7 mouse cellular contexts compared by ENCODE assay signal in genomic region chr9:58202676-58203453, GRCm38 (mm10). TPM values are rescaled to one million over a fixed set of nuclear protein-coding genes. Genes with fewer than 3 reads are reported as not detected.
DNase-seq lines count a peak whose midpoint lies in the region; ATAC-seq and TF ChIP-seq lines count a peak whose summit lies in the region.

No protein-coding gene starts in this region.

- peaks cover 14% of the 10 kb centered on the region for H3K9me3 ChIP-seq in E14TG2a.4 (ENCODE audit: low read length)
- H3K9me3 ChIP-seq in hindbrain, embryonic 11.5 days (ENCODE audit: control insufficient read depth, low read length), result no peaks in the 10 kb centered on the region
- no peaks in the 10 kb centered on the region for H3K9me3 ChIP-seq in midbrain, embryonic 13.5 days
- no peaks in the 10 kb centered on the region for H3K9me3 ChIP-seq in intestine, embryonic 15.5 days

- H3K4me3 ChIP-seq in E14TG2a.4 (replicated peaks; ENCODE audit: low read length), result peak overlapping the region; percentile 76
- H3K4me3 ChIP-seq in hindbrain, embryonic 11.5 days (ENCODE audit: low read depth, low read length), result no peak overlapping the region
- H3K4me3 ChIP-seq in midbrain, embryonic 13.5 days (replicated peaks), result peak overlapping the region; percentile 49
- no peak overlapping the region for H3K4me3 ChIP-seq in intestine, embryonic 15.5 days (replicated peaks)

- DNase-seq in brain, adult 2 months (ENCODE audit: low read depth, low spot score), result peak; percentile 85
- peak; percentile 48 for DNase-seq in hindbrain, embryonic 11.5 days (ENCODE audit: low spot score)
- DNase-seq in liver, result no peak

- H3K9ac ChIP-seq in hindbrain, embryonic 11.5 days (ENCODE audit: low read depth, low read length), result no peak overlapping the region; the same call in 1 of the 2 replicates
- H3K9ac ChIP-seq in midbrain, embryonic 13.5 days (replicated peaks), result peak overlapping the region; percentile 80
- H3K9ac ChIP-seq in intestine, embryonic 15.5 days, result no peak overlapping the region

- peaks cover 61% of the 10 kb centered on the region for H3K27me3 ChIP-seq in E14TG2a.4 (ENCODE audit: insufficient read depth, low read length)
- peaks cover 68% of the 10 kb centered on the region for H3K27me3 ChIP-seq in hindbrain, embryonic 11.5 days (ENCODE audit: control insufficient read depth, insufficient read depth, low read length)
- peaks cover 66% of the 10 kb centered on the region for H3K27me3 ChIP-seq in midbrain, embryonic 13.5 days
- peaks cover 62% of the 10 kb centered on the region for H3K27me3 ChIP-seq in intestine, embryonic 15.5 days (replicated peaks)

- H3K4me1 ChIP-seq in E14TG2a.4 (replicated peaks; ENCODE audit: low read depth, low read length), result peaks cover 82% of the 10 kb centered on the region
- peaks cover 15% of the 10 kb centered on the region for H3K4me1 ChIP-seq in hindbrain, embryonic 11.5 days (replicated peaks; ENCODE audit: control insufficient read depth, insufficient read depth, low read length)
- H3K4me1 ChIP-seq in midbrain, embryonic 13.5 days (replicated peaks), result peaks cover 77% of the 10 kb centered on the region
- H3K4me1 ChIP-seq in intestine, embryonic 15.5 days (replicated peaks), result peaks cover 32% of the 10 kb centered on the region

- peak overlapping the region; percentile 45 for H3K27ac ChIP-seq in hindbrain, embryonic 11.5 days (ENCODE audit: low read depth, low read length)
- H3K27ac ChIP-seq in midbrain, embryonic 13.5 days, result peak overlapping the region; percentile 93
- no peak overlapping the region for H3K27ac ChIP-seq in intestine, embryonic 15.5 days

- no peak for TF ChIP-seq CTCF in E14TG2a.4 (conservative IDR thresholded peaks at IDR 0.05; ENCODE audit: low read length)

- 4% methylated on average over 14 of the region's 14 CpGs for WGBS in hindbrain, embryonic 11.5 days
- 1% methylated on average over 14 of the region's 14 CpGs for WGBS in midbrain, embryonic 13.5 days
- WGBS in intestine, embryonic 15.5 days, result 5% methylated on average over 14 of the region's 14 CpGs

- no peak for ATAC-seq in hindbrain, embryonic 11.5 days (ENCODE audit: low FRiP score)
- no peak for ATAC-seq in midbrain, embryonic 13.5 days
- no peak for ATAC-seq in megakaryocyte-erythroid progenitor cell, adult 5-6 weeks (replicated peaks; ENCODE audit: low FRiP score, low TSS enrichment, poor library complexity, severe bottlenecking)
- no peak for ATAC-seq in intestine, embryonic 15.5 days

- H3K4me2 ChIP-seq in hindbrain, embryonic 11.5 days (replicated peaks; ENCODE audit: low read depth, low read length), result peak overlapping the region; percentile 36
- H3K4me2 ChIP-seq in midbrain, embryonic 13.5 days (replicated peaks), result peak overlapping the region; percentile 65
- H3K4me2 ChIP-seq in intestine, embryonic 15.5 days (replicated peaks), result no peak overlapping the region

- no peaks in the 10 kb centered on the region for H3K36me3 ChIP-seq in E14TG2a.4 (ENCODE audit: insufficient read depth, low read length)
- no peaks in the 10 kb centered on the region for H3K36me3 ChIP-seq in hindbrain, embryonic 11.5 days (ENCODE audit: control insufficient read depth, insufficient read depth, low read length)
- H3K36me3 ChIP-seq in midbrain, embryonic 13.5 days, result no peaks in the 10 kb centered on the region
- no peaks in the 10 kb centered on the region for H3K36me3 ChIP-seq in intestine, embryonic 15.5 days

RNA-seq across cellular contexts. Expression of gene Islr, which starts 1.2 kb away (rescaled TPM):
- polyA plus RNA-seq in hindbrain, embryonic 11.5 days (2014; fragmentation: Nextera tagmentation; extraction: Ambion mirVana), result 15.5 and 16.7 TPM in 2 replicates
- 21.4 and 25.3 TPM in 2 replicates for polyA plus RNA-seq in midbrain, embryonic 13.5 days (2015; fragmentation: Nextera tagmentation; extraction: Ambion mirVana)
- total RNA-seq in megakaryocyte-erythroid progenitor cell, adult 5-6 weeks (2014; fragmentation: Nextera tagmentation), result not detected in 2 replicates
- total RNA-seq in megakaryocyte-erythroid progenitor cell, adult 5-6 weeks (2017), result 0.27 TPM in 1 of 2 replicates, not detected in the other
- 83.4 and 84.8 TPM in 2 replicates for polyA plus RNA-seq in intestine, embryonic 15.5 days (2015; fragmentation: Nextera tagmentation; extraction: Ambion mirVana)

RNA-seq across cellular contexts. Expression of gene Islr2, which starts 1.3 kb away (rescaled TPM):
- polyA plus RNA-seq in hindbrain, embryonic 11.5 days (2014; fragmentation: Nextera tagmentation; extraction: Ambion mirVana), result 5.5 and 6.7 TPM in 2 replicates
- 36.8 and 51.7 TPM in 2 replicates for polyA plus RNA-seq in midbrain, embryonic 13.5 days (2015; fragmentation: Nextera tagmentation; extraction: Ambion mirVana)
- total RNA-seq in megakaryocyte-erythroid progenitor cell, adult 5-6 weeks (2014; fragmentation: Nextera tagmentation), result 0.07 TPM in 1 of 2 replicates, not detected in the other
- total RNA-seq in megakaryocyte-erythroid progenitor cell, adult 5-6 weeks (2017), result not detected in 2 replicates
- polyA plus RNA-seq in intestine, embryonic 15.5 days (2015; fragmentation: Nextera tagmentation; extraction: Ambion mirVana), result 1.3 and 1.4 TPM in 2 replicates

RNA-seq across cellular contexts. Expression of gene Pml, which starts 46.7 kb away (rescaled TPM):
- 6.4 and 8.3 TPM in 2 replicates for polyA plus RNA-seq in hindbrain, embryonic 11.5 days (2014; fragmentation: Nextera tagmentation; extraction: Ambion mirVana)
- 4.1 and 4.8 TPM in 2 replicates for polyA plus RNA-seq in midbrain, embryonic 13.5 days (2015; fragmentation: Nextera tagmentation; extraction: Ambion mirVana)
- 126 and 134 TPM in 2 replicates for total RNA-seq in megakaryocyte-erythroid progenitor cell, adult 5-6 weeks (2014; fragmentation: Nextera tagmentation)
- total RNA-seq in megakaryocyte-erythroid progenitor cell, adult 5-6 weeks (2017), result 34.2 and 38.1 TPM in 2 replicates
- polyA plus RNA-seq in intestine, embryonic 15.5 days (2015; fragmentation: Nextera tagmentation; extraction: Ambion mirVana), result 13.2 and 15.6 TPM in 2 replicates

RNA-seq across cellular contexts. Expression of gene Stoml1, which starts 50.1 kb away (rescaled TPM):
- polyA plus RNA-seq in hindbrain, embryonic 11.5 days (2014; fragmentation: Nextera tagmentation; extraction: Ambion mirVana), result 31.2 and 35.7 TPM in 2 replicates
- polyA plus RNA-seq in midbrain, embryonic 13.5 days (2015; fragmentation: Nextera tagmentation; extraction: Ambion mirVana), result 94.8 and 97.2 TPM in 2 replicates
- total RNA-seq in megakaryocyte-erythroid progenitor cell, adult 5-6 weeks (2014; fragmentation: Nextera tagmentation), result 4.7 and 17.9 TPM in 2 replicates
- 3.5 and 5.3 TPM in 2 replicates for total RNA-seq in megakaryocyte-erythroid progenitor cell, adult 5-6 weeks (2017)
- polyA plus RNA-seq in intestine, embryonic 15.5 days (2015; fragmentation: Nextera tagmentation; extraction: Ambion mirVana), result 21.3 and 21.4 TPM in 2 replicates

Comparison
In these comparisons a context has a peak if more than half of its experiments do, and no peak if none do; other contexts are left out.
1. H3K4me3 ChIP-seq: peak in E14TG2a.4 (single experiment) and midbrain, embryonic 13.5 days (single experiment); none in hindbrain, embryonic 11.5 days (single experiment) and intestine, embryonic 15.5 days (single experiment).